Mouse (Mus musculus) bone marrow macrophage, adult 2 months (primary cell): ENCODE results near the gene Lum.

Experiments
- CTCF ChIP-seq: IDR thresholded peaks from 2 replicates; pipeline ENCODE4 v1.5.1; 2012; ENCODE audit warnings: low read depth, mild to moderate bottlenecking, low read length, moderate library complexity
- POLR2A ChIP-seq: IDR thresholded peaks from 2 replicates; pipeline ENCODE4 v1.6.1; 2012; ENCODE audit warnings: mild to moderate bottlenecking, low read depth, low read length, borderline replicate concordance

DNA sequence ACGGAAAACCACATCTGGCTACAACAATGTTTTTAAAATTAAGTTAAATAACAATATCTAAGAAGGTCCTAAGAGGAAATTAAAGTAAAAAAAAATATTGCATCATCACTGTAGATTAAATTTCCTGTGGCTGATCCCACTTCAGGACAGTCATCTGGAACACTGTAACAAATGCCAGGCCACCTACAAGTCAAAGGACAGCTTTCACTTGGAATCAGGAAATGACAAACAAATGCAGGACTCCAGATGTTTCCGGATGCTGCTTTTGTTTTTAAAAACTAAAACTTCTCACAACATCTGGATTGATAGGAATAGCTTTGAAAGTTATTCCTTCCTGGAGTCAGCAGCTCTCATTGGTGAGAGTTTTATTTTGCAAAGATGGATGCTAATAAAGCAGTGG is 28.0 kb upstream of the Lum start:
- TF ChIP-seq CTCF (no peak), POLR2A (no peak)
